In genomic region chr3:62338854-62339515, GRCm38 (mm10) we compare ENCODE assay signal across 8 mouse cellular contexts. TPM values are rescaled to one million over a fixed set of nuclear protein-coding genes. Genes with fewer than 3 reads are reported as not detected.
DNase-seq lines count a peak whose midpoint lies in the region; ATAC-seq and TF ChIP-seq lines count a peak whose summit lies in the region.

No protein-coding gene starts in this region.

- peak overlapping the region; percentile 63 for H3K27ac ChIP-seq in forebrain, embryonic 16.5 days (ENCODE audit: low read length)
- H3K27ac ChIP-seq in left cerebral cortex, adult 2 months = peak overlapping the region; percentile 67

- peak; percentile 83 for DNase-seq in Muller cell, postnatal 12 days (ENCODE audit: inconsistent ontology term)
- peak; percentile 25 for DNase-seq in brain, adult 2 months (ENCODE audit: low read depth, low spot score)
- peak; percentile 42 to 46 for DNase-seq in left cerebral cortex, adult 2 months (ENCODE audit: extremely low spot score in 1 of 2, low spot score in 2 of 2)
- peak; percentile 43 for DNase-seq in right cerebral cortex, postnatal 14 days

- TF ChIP-seq CTCF in left cerebral cortex, adult 2 months (IDR thresholded peaks at IDR 0.05) = no peak

- H3K4me2 ChIP-seq in forebrain, embryonic 16.5 days (ENCODE audit: low read length) = peak overlapping the region; percentile 86

- no peaks in the 10 kb centered on the region for H3K27me3 ChIP-seq in forebrain, embryonic 16.5 days (replicated peaks; ENCODE audit: control insufficient read depth, insufficient read depth, low read length)

- H3K9me3 ChIP-seq in forebrain, embryonic 16.5 days (ENCODE audit: control insufficient read depth, low read length) = no peaks in the 10 kb centered on the region

- H3K4me3 ChIP-seq in forebrain, embryonic 16.5 days (replicated peaks; ENCODE audit: low read length) = peak overlapping the region; percentile 88
- H3K4me3 ChIP-seq in left cerebral cortex, adult 2 months = peak overlapping the region; percentile 80

- peaks cover 13% of the 10 kb centered on the region for H3K4me1 ChIP-seq in forebrain, embryonic 16.5 days (replicated peaks; ENCODE audit: control insufficient read depth, insufficient read depth, low read length)

- peak; percentile 97 for ATAC-seq in forebrain, embryonic 16.5 days
- peak; percentile 61 to 69 for ATAC-seq in hematopoietic stem cell, adult 5-6 weeks (replicated peaks in 1 of 2; ENCODE audit: insufficient read depth in 1 of 2, low FRiP score in 2 of 2, low TSS enrichment in 1 of 2, low read depth in 1 of 2, poor library complexity in 2 of 2, severe bottlenecking in 2 of 2)
- ATAC-seq in megakaryocyte, adult 5-6 weeks (ENCODE audit: poor library complexity, severe bottlenecking) = peak; percentile 56
- ATAC-seq in inflammation-experienced regulatory T-cells, adult 6 months = no peak

- intact Hi-C loops in left cerebral cortex, adult 2 months (cut with DNase I) = no loop called here

- H3K9ac ChIP-seq in forebrain, embryonic 16.5 days (replicated peaks; ENCODE audit: low read depth, low read length) = peak overlapping the region; percentile 81

- under 1% methylated on average over 61 of the region's 68 CpGs for WGBS in forebrain, embryonic 16.5 days

- no peaks in the 10 kb centered on the region for H3K36me3 ChIP-seq in forebrain, embryonic 16.5 days (ENCODE audit: control insufficient read depth, insufficient read depth)

RNA-seq across cellular contexts. Expression of gene Arhgef26, which starts 0.8 kb away (rescaled TPM):
- polyA plus RNA-seq in forebrain, embryonic 16.5 days (2015; fragmentation: Nextera tagmentation; extraction: Ambion mirVana) = 15.6 and 18.1 TPM in 2 replicates
- total RNA-seq in hematopoietic stem cell, adult 5-6 weeks (2017) = 0.06 TPM in 1 of 2 replicates, not detected in the other
- total RNA-seq in left cerebral cortex, adult 2 months (2021) = 10 to 100 TPM; 23.0 to 26.5 TPM
- not detected in 2 replicates for total RNA-seq in megakaryocyte, adult 5-6 weeks (2015)
- 0.07 TPM in 1 of 2 replicates, not detected in the other for total RNA-seq in megakaryocyte, adult 5-6 weeks (2017)
- polyA plus RNA-seq in inflammation-experienced regulatory T-cells, adult 6 months (2017; shearing (Covaris generic)) = under 1 TPM; 0.22 to 0.68 (median 0.23) TPM

Comparison
In these comparisons a context has a peak if more than half of its experiments do, and no peak if none do; other contexts are left out.
1. DNase-seq: peak in every context shown above with its lines; median percentile 83 in Muller cell, postnatal 12 days; 44 in left cerebral cortex, adult 2 months; 43 in right cerebral cortex, postnatal 14 days; 25 in brain, adult 2 months.
2. RNA of gene Arhgef26, which starts 0.8 kb away (total RNA-seq): 23.0 to 26.5 TPM in left cerebral cortex, adult 2 months; 0.07 TPM in megakaryocyte, adult 5-6 weeks and 0.06 TPM in hematopoietic stem cell, adult 5-6 weeks; every median in the first group is over 10 times any median in the second.